Mouse (Mus musculus): ENCODE measurements around the gene Vcl.

The Vcl gene

GRCm38 (mm10) chr14:20938860-20939259 is 9.7 kb downstream of the Vcl start:
- DNase-seq (ENCODE audit: low read depth, low spot score): no peak

DNA sequence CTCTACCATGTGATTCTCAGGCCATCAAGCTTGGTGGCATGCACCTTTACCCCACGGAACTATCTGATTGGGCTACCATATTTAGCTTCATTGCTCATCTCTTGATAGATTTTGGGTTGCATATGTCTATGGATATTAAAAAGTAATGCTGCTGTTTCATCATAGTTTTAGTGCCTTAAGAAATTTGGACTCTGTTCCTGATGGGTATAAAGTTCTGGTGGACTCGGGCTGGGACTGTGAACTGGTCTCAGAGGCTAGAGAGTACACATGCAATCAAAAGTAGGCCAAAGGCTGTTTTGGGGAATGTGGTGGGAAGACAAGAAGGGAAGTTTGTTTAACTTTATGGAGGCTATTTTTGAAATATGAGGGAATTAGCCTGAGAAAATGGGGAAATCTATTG is 16.1 kb downstream of the Vcl start:
- DNase-seq (ENCODE audit: low read depth, low spot score): no peak

- DNase-seq (ENCODE audit: low read depth, low spot score): no peak
These were observed 26.8 kb downstream of the Vcl start for GRCm38 (mm10) chr14:20956021-20956420.

DNA sequence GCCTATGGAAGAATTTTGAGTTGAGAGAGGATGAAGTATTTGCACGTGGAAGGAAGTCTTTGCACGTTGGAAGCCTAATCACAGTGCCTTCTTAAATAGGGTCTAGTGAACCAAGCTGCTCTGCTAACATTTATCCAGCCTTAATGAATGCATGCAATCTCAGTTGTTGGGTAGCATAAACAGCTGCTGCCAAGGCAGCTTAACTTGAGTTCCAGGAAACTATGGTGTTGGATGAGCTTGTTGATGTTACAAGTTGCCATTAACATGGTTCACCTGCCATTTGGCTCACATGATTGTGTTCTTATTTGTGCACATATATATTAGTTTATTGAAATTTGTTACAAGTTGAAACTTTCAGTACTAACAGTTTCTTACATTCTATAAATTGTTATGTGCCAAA is 29.8 kb downstream of the Vcl start:
- DNase-seq (ENCODE audit: low read depth, low spot score): no peak

DNA sequence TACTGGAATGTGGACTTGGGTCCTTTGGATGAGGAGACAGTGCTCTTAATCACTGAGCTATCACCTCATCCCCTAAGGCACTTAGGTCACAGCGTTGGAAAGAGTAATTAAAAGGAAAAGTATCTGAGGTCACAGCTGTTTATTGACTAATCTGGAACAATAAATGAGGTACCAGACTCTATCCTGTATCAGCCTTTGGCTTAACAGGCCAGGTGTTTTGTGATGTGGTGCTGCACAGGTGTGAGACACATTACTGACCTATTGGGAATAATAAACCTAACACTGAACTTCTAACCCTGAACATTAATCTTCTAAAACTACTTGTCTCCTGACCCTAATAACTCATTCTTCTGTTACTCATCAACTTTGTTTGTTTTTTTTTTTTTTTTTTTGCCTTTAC is 33.3 kb downstream of the Vcl start:
- DNase-seq (ENCODE audit: low read depth, low spot score): no peak

GRCm38 (mm10) chr14:20962906-20963305 is 33.7 kb downstream of the Vcl start:
- DNase-seq (ENCODE audit: low read depth, low spot score): no peak

GRCm38 (mm10) chr14:20963863-20964262 is 34.7 kb downstream of the Vcl start:
- DNase-seq (ENCODE audit: low read depth, low spot score): no peak

DNA sequence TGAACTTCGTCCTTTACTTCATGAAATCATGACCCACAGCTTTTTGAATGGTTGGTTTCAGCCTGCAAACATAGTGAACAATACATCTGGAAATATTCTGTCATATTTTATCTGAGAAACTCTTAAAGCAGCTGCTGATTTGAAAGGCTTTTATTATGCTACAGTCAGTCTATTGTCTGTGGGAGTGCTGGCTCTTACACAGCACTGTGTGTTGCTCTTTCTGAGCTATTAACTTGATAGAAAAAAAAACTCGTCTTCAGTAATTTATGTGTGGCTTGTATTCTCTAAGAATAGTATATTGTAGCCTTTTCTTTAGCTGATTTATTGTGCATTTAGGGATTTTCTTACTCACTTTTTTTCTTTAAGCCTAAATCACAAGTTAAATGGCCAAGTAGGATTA is 35.1 kb downstream of the Vcl start:
- no peak for DNase-seq (ENCODE audit: low read depth, low spot score)

DNA sequence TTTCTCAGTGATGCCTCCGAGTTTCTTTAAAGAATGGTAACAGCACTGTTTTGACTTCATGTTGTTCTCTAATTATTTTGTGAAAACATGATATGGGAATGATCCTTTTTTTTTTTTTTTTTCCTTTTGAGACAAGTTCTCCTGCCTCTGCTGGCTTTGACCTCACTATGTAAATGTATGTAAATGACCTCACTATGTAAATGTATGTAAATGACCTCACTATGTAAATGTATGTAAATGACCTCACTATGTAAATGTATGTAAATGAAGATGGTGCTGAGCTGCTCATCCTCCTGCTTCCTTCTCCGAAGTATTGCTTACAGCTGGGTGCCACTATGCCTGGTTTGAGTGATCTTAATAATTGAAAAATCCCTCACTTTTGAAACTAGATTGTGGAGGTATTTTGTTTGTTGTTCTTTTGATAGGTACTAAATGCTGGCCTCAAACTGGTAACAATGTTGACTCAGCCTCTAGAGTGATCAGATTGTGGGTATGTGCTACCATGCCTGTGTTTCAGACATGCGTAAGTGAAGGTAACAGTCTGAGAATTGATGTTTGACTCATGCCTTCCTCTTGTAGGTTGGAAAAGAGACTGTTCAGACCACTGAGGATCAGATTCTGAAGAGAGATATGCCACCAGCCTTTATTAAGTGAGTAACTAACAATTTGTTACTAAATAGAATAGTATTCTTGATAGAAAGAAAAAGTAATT is 37.9 kb downstream of the Vcl start:
- DNase-seq (ENCODE audit: low read depth, low spot score): no peak

- DNase-seq (ENCODE audit: low read depth, low spot score): peak; percentile 13
These were observed 39.9 kb downstream of the Vcl start for GRCm38 (mm10) chr14:20969066-20969465.

DNA sequence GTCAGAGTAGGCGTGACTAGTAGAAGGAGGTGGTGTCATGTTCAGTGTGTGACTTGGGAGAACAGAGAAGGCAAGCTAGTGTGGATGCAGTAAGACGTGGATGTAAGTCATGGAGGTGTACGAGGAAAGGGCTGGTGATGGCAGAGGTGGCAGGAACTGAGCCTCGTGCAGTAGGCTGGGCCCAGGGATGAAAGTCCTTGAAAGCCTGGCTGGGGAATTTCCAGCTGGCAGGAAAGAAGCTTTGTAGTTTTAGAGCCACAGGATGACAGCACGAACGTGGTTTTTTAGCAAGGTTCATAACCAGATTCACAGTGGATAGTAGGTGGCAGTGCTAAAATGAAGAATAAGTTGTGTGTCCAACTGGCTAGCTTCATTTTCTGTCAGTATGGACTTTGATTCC is 41.2 kb downstream of the Vcl start:
- DNase-seq (ENCODE audit: low read depth, low spot score): peak; percentile 5

- DNase-seq (ENCODE audit: low read depth, low spot score): no peak
These were observed 41.7 kb downstream of the Vcl start for GRCm38 (mm10) chr14:20970927-20971326.

DNA sequence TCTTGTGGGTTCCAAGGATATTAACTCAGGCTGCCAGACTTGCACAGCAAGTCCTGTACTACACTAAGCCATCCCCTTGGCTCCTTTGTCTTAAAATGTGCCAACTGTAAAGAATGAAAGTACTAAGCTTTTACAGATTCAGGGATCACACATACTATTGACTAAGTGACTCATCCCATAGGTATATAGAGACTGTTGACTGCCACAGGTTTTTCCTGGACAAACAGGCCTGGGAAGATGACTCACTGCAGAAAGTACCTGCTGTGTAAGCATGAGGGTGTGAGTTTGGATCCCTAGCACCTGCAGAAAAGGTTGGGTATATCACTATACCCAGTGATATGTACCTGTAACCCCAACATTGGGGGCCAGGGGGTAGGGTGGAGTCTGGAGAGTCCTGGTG is 44.6 kb downstream of the Vcl start:
- DNase-seq (ENCODE audit: low read depth, low spot score): no peak

DNA sequence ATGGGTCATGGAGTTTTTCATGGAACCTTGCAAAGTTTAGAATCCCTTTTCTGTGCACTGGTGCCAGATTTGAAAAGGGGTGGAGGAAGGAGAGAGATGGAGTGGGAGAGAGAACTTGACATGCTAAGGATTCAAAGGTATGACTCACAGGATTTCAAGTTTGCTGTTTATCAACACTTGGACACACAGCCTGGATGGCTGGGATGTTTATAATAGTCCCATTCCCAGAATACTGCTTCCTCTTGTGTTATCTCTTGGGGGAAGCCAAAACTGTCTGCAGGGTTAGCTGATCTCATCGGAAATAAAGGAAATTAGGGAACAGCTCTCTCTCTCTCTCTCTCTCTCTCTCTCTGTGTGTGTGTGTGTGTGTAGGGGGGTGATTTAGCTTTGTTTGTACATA is 47.5 kb downstream of the Vcl start:
- no peak for DNase-seq (ENCODE audit: low read depth, low spot score)

- DNase-seq (ENCODE audit: low read depth, low spot score): no peak
These were observed 48.5 kb downstream of the Vcl start for GRCm38 (mm10) chr14:20977726-20978125.

DNA sequence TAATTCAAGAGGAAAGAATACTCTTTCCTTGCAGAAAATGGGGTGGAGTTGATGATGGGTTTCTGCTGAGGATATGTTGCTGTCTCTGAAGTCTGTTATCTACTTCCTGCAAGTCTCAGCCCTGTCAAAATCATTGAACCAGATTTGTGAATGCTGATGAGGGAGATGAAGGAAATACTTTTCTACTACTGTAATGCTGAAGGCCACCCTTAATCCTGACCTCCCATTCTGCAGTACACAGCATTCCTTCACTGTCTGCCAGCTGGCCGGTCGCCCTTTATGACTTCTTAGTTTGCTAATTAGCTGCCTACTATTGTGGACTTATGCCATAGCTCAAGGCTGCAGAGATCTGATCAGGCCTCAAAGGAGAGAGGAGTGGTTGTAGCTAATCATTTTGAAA is 54.6 kb downstream of the Vcl start:
- DNase-seq (ENCODE audit: low read depth, low spot score): no peak

DNA sequence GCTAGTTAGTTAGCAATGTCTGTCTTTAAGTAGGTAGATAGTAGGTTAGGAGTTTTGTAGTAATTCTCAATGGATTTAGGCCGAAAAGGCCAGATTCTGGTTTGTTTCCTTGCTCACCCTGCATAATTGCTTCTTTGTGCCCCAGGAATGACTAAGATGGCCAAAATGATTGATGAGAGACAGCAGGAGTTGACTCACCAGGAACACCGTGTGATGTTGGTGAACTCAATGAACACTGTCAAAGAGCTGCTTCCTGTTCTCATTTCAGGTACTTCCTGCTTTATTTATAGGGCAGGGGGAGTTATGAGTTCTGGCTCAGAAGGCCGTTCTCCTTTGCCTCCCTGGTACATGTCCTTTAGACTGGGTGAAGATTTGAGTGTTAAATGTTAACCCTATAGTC is 56.3 kb downstream of the Vcl start:
- no peak for DNase-seq (ENCODE audit: low read depth, low spot score)

GRCm38 (mm10) chr14:20991492-20991891 is 62.3 kb downstream of the Vcl start:
- DNase-seq (ENCODE audit: low read depth, low spot score): no peak

DNA sequence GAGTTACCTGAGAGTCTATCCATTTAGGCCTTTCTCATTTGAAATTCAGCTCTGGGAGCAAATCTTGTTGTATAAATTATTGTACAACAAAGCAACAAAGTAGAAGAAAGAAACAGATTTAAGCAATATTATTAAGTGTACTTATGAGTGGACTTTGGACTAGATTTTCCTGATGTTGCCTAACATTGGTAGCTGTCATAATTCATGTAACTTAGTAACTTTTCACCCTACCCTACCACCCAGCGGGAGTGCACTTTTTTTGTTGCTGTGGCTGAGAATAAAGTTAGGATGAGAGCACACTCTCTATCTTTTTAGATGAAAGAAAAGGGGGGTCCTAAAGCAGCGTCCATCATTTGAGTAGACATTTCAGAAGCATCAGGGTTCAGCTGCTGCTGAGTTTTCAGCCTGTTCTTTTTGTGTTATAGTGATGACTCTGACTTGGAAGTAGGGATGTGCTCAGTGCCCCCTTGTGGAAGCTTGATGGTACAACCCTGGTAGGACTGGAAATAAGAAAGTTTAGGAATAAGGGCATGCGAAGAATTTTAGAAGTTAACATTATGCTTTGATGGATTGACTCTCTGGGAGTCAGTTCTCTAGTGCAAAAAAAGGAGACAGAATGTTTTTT is 64.0 kb downstream of the Vcl start:
- DNase-seq (ENCODE audit: low read depth, low spot score): peak; percentile 35

GRCm38 (mm10) chr14:20994475-20994874 is 65.3 kb downstream of the Vcl start:
- no peak for DNase-seq (ENCODE audit: low read depth, low spot score)

- no peak for DNase-seq (ENCODE audit: low read depth, low spot score)
These were observed 66.3 kb downstream of the Vcl start for GRCm38 (mm10) chr14:20995497-20995896.

GRCm38 (mm10) chr14:20996361-20996760 is 67.2 kb downstream of the Vcl start:
- no peak for DNase-seq (ENCODE audit: low read depth, low spot score)

GRCm38 (mm10) chr14:20997548-20997947 is 68.3 kb downstream of the Vcl start:
- no peak for DNase-seq (ENCODE audit: low read depth, low spot score)

GRCm38 (mm10) chr14:20999617-21000016 is 70.4 kb downstream of the Vcl start:
- DNase-seq (ENCODE audit: low read depth, low spot score): no peak
